Mouse (Mus musculus): Measurements from ENCODE around the gene Dmbt1.

DNA sequence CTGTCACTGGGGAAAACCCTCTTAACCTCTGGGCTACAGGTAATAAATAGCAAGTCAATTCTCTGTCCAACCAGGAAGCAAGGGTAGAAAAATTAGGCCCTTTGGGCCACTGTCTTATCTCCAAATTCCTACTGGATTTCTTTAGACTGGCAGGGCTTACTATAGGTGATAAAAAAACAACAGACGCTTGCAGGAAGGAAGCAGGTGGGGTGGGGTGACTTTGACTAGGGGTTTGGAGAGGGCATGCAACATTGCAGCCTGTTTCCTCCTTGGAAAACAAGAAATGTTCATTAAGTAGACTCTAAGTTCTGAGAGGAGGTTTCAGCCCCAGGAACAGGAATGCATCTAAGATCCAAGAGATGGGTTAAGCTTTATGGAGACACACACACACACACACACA lies 7.0 kb upstream of the Dmbt1 start:
- TF ChIP-seq CTCF (IDR thresholded peaks at IDR 0.05 in 2 of 3, conservative IDR thresholded peaks at IDR 0.05 in 1 of 3; ENCODE audit: control insufficient read depth in 1 of 3, insufficient read depth in 1 of 3, low read depth in 2 of 3, low read length in 3 of 3, poor library complexity in 1 of 3, severe bottlenecking in 1 of 3) (no peak), RAD21 (IDR thresholded peaks at IDR 0.05; ENCODE audit: low read depth, low read length) (no peak), ZC3H11A (IDR thresholded peaks at IDR 0.05; ENCODE audit: low read depth, low read length) (no peak)
